Mouse (Mus musculus) gastrocnemius, adult 2 months (tissue): Measurements from ENCODE around the gene Cryaa. TPM values are rescaled to one million over a fixed set of nuclear protein-coding genes. Genes with fewer than 3 reads are reported as not detected.

Experiments used
- DNase-seq: peaks from one replicate; pipeline ENCODE4 v3.0.0; 2022
- H3K27ac ChIP-seq: fragments of 200-600 bp; 2 replicates; pipeline ENCODE4 v1.8.1; 2022; ENCODE audit warnings: mild to moderate bottlenecking
- H3K4me3 ChIP-seq: fragments of 200-600 bp; 2 replicates; pipeline ENCODE4 v1.8.1; 2022; ENCODE audit warnings: mild to moderate bottlenecking, moderate library complexity
- CTCF ChIP-seq: fragments of 200-600 bp; IDR thresholded peaks from 2 replicates; pipeline ENCODE4 v1.8.1; 2022; ENCODE audit warnings: antibody characterized with exemption, mild to moderate bottlenecking, moderate library complexity
- intact Hi-C: fragments of 180-260 bp; cut with DNase I; formaldehyde crosslinking; loops from one replicate; pipeline ENCODE4 v1.15.1; 2025
- total RNA-seq, 2 experiments: library from RNA; stranded (reverse); gene quantifications; 2 replicates each; pipeline ENCODE4 v1.2.3; 2021

Cryaa gene
- total RNA-seq, 2 experiments from 2014 or later, result not detected

GRCm38 (mm10) chr17:31698347-31698746 is 20.7 kb downstream of the Cryaa start:
- no peak for DNase-seq
- no peak overlapping the region for H3K4me3 ChIP-seq
- TF ChIP-seq CTCF, result no peak
- intact Hi-C loops, result no loop called here
- H3K27ac ChIP-seq, result no peak overlapping the region

- intact Hi-C loops, result loop anchor here (1.0 to 5.0 kb wide), 2 partner anchors 44 to 85 kb away; no protein-coding TSS in a partner anchor
- DNase-seq, result peak; percentile 93
- TF ChIP-seq CTCF, result no peak
- Histone ChIP-seq H3K4me3 (no peak overlapping the region; the same call in 1 of the 2 replicates), H3K27ac (peak overlapping the region; percentile 94)
Measured at GRCm38 (mm10) chr17:31703276-31703980, 25.8 kb downstream of the Cryaa start.

DNA sequence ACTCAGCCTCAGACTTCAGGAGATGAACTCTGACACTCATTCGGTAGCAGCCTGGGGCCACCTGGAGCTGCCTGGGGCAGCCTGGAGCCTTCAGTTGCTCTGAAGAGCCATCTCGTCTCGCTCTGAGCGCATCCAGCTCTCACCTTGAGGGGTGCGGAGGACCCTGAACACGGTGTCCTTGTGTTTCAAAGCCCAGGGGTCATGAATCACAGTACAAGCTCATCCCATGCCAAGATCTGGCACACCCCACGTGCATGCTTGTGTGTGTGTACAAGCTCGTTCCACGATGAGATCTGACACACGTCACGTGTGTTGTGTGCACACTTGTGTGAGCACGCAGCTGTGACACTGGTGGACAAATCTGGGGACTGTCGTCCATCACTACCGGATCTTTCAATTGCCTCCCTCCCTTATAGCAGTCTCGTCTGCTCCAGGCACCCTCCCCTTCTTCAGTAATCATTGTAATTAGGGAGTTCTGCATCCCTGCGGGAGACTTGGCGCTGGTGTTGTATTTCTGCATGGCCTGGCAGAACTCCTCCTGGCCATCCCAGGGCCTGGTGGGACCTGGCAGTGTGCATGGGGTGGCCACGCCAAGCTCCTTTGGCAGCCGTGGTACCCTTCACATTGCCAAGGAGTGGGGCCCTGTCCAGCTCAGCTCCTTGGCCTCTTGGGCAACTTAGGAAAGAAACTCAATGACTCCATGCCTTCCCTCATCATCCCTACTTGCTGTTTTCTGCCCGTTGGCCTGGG is 27.8 kb downstream of the Cryaa start:
- DNase-seq, result peak; percentile 90
- Histone ChIP-seq H3K4me3 (no peak overlapping the region), H3K27ac (peak overlapping the region; percentile 59)
- TF ChIP-seq CTCF, result no peak
- intact Hi-C loops, result loop anchor here (2.0 kb wide), 1 partner anchor 21 kb away; no protein-coding TSS in a partner anchor

DNA sequence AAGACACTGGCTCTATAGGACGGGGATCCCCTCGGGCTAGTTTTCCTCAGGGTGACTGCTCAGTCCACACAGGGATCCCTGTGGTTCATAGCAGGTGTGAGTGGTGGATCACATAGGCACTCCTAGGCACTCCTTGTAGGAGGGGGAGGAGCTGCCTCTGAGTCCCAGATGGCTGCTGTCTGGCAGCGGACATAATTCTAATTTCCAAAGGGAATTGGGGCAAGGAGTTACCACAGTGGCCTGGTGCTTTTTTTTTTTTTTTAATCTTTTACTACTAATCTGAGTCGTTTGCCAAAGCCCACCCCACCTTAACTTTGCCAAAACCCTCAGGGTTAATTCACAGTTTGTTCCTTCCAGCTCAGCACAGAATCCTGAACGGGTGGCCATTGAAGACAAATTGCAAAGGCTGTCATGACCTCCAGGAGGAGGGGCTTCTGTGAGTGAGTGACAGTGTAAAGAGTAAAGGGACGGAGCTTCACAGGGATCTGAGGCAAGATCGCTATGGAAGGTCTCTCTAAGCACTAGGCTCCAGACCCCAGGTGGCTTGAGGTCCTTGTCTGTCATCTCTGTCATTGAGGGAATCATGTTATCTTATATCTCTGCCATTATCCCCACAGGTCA is 31.6 kb downstream of the Cryaa start:
- Histone ChIP-seq H3K27ac (no peak overlapping the region), H3K4me3 (no peak overlapping the region)
- intact Hi-C loops, result no loop called here
- TF ChIP-seq CTCF, result no peak
- no peak for DNase-seq

DNA sequence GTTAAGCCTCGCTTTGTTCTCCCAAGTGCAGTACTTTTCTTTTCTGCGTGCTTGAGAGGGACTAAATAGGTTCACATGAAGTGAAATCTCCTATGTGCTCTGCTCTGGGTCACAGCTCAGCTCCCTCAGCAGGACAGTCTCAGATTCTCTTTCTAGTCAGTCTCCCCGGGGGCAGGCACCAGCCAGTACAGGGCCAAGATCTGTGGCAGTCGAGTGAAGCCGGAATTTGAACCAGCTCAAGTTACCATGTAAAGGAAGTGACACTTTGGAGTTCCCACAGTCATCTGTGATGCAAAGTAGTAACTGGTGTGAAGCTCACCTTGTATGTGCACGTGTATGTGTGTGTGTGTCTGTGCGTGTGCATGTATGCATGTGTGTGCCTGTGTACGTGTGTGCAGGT is 32.8 kb downstream of the Cryaa start:
- Histone ChIP-seq H3K27ac (no peak overlapping the region), H3K4me3 (no peak overlapping the region)
- no peak for TF ChIP-seq CTCF
- intact Hi-C loops, result no loop called here
- peak; percentile 37 for DNase-seq

DNA sequence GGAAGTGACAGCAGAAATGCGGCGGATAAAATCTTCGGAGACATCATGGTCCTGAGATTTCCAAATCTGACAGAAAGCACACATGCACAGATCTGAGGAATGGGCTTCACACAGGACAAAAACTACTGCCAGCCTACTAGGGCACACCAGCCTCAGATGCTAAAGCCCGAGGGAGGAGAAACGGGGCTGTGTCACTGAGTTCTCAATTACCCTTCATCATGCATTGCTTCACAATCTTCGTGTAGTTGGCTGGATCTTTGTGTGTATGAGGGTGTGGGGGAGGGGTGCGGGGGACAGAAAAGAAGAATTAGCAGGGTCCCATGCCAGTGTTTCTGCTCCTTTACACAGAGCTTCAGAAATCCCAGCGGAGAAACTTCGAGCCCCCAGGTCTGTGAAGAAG is 36.1 kb downstream of the Cryaa start:
- no peak for DNase-seq
- no peak overlapping the region for H3K27ac ChIP-seq
- TF ChIP-seq CTCF, result no peak
- intact Hi-C loops, result no loop called here
- no peak overlapping the region for H3K4me3 ChIP-seq

GRCm38 (mm10) chr17:31714125-31714524 is 36.5 kb downstream of the Cryaa start:
- Histone ChIP-seq H3K27ac (no peak overlapping the region), H3K4me3 (no peak overlapping the region)
- no peak for DNase-seq
- TF ChIP-seq CTCF, result no peak
- intact Hi-C loops, result no loop called here

GRCm38 (mm10) chr17:31715006-31715405 is 37.4 kb downstream of the Cryaa start:
- Histone ChIP-seq H3K27ac (no peak overlapping the region), H3K4me3 (no peak overlapping the region)
- no peak for TF ChIP-seq CTCF
- no peak for DNase-seq
- intact Hi-C loops, result no loop called here

DNA sequence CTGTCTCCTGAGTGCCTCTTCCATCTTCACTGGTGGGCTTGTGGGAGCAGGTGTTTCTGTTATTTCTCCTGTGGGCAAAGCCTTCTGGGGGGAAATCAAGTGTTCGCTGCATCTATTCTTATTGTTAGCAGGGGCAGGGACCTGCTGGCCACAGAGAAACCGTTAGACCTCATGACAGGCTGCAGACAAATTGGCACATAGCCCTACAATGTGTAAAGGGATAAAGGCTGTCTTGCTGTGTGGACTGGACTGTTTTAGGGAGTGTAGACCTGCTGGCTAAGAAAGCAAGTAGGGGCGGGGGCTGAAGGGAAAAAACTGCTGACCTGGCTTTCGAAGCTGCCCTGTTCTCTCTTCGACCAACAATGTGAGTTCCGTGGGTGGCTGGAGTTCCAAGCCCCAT is 44.0 kb downstream of the Cryaa start:
- no peak overlapping the region for H3K4me3 ChIP-seq
- intact Hi-C loops, result no loop called here
- TF ChIP-seq CTCF, result no peak
- no peak overlapping the region for H3K27ac ChIP-seq
- DNase-seq, result no peak

GRCm38 (mm10) chr17:31725366-31725765 is 47.8 kb downstream of the Cryaa start:
- no peak for DNase-seq
- intact Hi-C loops, result no loop called here
- no peak overlapping the region for H3K4me3 ChIP-seq
- H3K27ac ChIP-seq, result no peak overlapping the region
- no peak for TF ChIP-seq CTCF

- H3K4me3 ChIP-seq, result no peak overlapping the region
- H3K27ac ChIP-seq, result no peak overlapping the region
- intact Hi-C loops, result loop anchor here (2.0 kb wide), 1 partner anchor 21 kb away; no protein-coding TSS in a partner anchor
- no peak for TF ChIP-seq CTCF
- no peak for DNase-seq
Measured at GRCm38 (mm10) chr17:31726216-31726615, 48.6 kb downstream of the Cryaa start.

GRCm38 (mm10) chr17:31727230-31727629 is 49.6 kb downstream of the Cryaa start:
- no peak for TF ChIP-seq CTCF
- intact Hi-C loops, result loop anchor here (2.0 kb wide), 1 partner anchor 22 kb away; no protein-coding TSS in a partner anchor
- Histone ChIP-seq H3K4me3 (no peak overlapping the region), H3K27ac (peak overlapping the region; percentile 46; the same call in 1 of the 2 replicates)
- peak; percentile 40 for DNase-seq

GRCm38 (mm10) chr17:31728043-31728442 is 50.4 kb downstream of the Cryaa start:
- DNase-seq, result no peak
- intact Hi-C loops, result no loop called here
- TF ChIP-seq CTCF, result no peak
- Histone ChIP-seq H3K4me3 (no peak overlapping the region), H3K27ac (no peak overlapping the region)
